Mouse (Mus musculus) retina, adult 2 months (tissue): Measurements from ENCODE around the gene Efcab2.

Experiments used
- DNase-seq: peaks from one replicate; pipeline ENCODE4 v3.0.0-alpha.2; 2012; ENCODE audit warnings: low read depth, low spot score

The Efcab2 gene

DNA sequence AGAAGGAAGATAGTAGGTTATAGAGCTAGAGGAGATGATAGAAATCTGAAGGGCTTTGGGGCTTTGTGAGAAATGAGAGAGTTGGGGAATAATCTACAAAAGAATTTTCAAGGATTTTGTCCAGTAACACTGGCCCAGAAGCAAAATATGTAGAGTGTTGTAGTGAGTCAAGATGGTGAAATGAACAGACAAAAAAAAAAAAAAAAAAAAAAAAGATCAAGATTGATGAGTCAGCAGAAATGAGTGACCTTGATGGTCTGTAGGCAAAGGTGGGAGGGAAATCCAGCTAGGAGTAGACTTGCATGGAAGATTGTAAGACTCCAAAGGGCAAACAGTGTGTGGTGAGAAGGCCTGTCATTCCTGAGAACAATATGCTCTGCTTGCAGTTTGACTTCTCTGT, 78.0 kb downstream of the Efcab2 start:
- no peak for DNase-seq

DNA sequence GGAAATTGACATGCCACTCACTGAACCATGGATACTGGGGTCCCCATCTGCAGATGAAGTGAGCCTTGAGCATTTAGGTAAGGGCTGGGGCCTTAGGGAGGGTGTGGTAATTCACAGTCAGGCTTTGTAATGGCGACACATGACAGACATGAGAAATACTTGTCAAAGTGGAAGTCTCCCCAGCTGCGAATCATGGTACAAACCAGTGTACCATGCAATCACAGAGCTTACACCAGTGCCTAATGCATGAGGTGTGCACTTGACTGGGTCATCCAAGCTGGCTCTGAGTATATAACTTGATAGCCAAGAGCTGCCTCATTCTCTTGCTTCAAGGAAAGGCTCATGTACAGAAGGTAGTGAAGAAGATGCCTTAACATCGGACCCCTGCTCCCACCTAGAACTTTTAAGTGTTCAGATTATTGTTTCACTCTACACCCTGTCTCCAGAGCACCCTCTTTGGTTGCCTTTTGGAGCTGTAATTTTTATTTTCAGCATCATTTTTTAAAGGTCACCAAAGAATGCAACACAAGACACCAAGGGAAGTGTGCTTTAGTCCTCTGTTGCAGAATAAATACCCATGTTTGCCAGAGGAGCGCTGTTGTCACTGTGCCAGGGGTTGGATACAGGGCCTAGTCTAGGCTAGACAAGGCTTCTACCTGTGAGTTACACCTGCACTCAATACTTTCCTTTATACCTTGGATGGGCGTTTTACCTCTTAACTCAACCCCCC, 79.4 kb downstream of the Efcab2 start:
- DNase-seq: no peak

DNA sequence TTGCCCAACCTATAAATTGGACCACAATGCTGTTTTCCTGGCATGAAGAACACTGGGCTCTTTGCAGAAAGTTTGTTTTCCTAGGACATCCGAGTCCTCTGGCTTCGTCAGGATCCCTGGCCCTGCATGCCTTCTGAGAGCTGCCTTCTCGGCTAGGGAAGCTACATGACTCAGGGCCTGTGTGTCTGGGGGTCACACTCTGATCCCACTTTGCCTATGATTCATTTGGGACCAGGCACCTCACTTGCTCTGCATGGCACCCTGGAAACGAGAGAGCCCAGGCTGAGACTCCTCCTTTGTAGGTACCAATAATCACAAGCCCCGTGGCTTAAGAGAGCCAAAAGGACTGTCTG, 80.0 kb downstream of the Efcab2 start:
- DNase-seq: no peak

DNA sequence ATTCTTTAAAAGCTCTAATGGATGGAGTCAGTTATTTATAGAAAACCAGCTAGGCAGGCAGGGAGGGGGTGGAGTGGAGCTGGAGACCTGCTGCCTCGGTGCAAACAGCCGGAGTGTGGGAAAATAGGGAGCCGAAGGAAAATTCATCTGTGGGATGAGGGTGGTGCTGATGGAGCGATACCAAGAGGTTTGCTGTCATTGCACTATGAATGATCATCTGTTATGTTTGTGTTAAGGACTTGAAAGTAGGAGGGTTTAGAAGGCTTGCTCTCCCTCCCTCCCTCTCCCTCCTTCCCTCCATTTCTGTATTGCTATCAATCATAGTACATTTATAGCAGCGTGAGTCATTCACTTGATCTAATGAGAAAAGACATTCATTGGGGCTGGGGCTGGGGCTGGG, 80.9 kb downstream of the Efcab2 start:
- DNase-seq: no peak

DNA sequence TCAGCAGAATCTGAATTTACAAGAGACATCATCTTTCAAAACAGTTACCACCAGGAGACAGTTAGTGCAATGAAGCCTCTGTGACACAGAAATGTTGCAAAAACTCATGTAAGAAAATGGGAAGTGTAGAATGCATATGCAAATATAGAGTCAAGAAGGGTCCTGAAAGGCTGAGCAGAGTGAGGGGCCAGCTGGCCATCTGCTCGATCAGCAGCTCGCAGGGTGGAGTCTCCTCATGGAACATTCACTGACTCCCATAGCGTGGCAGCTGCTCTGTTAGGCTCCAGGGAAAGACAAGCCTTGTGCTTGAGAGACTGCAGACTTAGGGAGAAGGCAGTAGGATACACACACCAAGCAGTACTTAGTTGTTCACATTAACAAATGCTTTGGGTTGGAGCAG, 83.2 kb downstream of the Efcab2 start:
- DNase-seq: no peak

DNA sequence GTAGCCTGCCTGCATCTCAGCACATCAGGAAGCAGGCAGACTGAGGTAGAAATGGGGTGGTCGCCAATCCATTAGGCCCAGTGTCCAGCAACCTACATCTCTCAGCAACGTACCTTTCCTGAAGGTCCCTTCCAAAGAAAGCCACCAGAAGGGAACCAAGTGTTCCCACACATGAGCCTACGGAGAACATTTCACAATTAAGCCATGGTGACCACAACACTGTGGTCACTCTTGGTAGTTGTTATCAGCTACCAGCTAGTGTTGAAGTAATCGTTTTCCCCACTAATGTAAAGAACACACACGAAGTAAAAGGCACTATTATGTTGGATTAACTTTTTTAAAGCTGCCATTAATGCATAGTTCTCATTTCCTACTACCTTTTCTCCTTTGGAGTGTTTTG, 85.8 kb downstream of the Efcab2 start:
- no peak for DNase-seq

DNA sequence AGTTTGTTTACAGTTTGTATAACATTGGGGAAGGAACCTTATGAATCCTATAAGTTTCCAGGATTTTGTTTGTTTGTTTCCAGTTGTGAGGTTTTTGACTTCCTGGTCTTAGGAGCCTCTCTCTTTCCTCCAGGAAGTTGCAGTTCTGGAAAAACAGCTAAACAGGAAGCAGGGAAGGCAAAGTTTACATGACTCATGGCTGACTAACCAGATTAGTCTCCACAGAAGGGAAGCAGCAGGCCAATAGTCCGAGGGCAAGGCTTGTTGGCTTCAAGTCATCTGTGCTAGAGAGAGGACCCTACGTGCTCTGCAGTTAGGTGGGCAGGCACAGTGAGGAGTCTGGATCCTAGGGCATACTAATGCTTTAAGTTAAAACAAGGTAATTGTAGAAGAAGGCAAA, 86.6 kb downstream of the Efcab2 start:
- DNase-seq: no peak

DNA sequence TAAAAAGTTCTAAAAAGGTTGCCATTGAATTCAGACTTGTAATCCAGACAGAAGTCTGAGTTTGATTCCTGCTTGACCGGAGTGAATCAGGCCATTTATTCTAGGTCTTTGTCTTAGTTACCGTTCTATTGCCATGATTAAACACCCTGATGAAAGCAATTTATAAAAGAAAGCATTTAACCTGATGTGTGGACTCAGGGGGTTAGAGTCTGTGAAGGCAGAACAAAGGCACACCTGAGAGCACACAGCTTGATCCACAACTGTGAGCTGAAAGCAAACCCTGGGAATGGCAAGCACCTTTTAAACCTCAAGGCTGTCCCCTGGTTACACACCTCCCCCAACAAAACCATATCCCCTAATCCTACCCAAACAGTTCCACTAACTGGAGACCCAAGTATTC, 90.3 kb downstream of the Efcab2 start:
- DNase-seq: no peak

DNA sequence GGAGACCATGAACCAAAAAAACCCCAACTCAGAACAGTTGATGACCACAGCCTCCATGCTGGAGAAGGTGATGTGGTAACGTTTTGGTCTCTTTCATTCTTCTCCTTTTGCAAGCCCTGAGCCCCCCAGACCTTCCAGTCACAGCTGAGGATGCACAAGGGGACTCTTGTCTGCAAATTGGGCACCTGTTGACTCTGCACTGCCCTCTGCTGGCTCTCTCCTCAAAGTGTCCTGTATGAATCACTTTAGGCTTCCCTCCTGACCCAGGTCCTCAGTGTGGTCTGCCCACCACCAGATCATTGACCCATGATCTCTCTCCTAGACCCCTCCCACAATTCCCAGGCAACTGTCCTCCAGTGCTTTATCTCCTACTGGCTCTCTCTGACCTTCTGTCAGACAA, 91.0 kb downstream of the Efcab2 start:
- DNase-seq: no peak

DNA sequence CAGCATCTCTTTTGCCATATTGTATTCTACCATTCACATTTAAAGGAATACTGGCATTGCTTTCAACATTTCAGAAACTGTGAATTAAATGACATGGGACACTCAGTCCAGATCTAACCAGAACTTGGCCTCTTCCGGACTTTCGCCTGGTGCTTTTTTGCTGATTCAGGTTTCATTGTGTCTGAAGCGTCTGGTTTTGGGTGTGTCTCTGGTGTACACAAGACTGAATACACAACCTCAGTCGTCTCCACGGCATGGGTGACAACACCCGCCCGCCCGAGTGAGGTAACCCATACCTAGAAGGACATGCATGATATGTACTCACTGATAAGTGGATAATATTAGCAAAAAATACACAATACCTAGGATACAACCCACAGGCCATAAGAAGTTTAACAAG, 101.1 kb downstream of the Efcab2 start:
- no peak for DNase-seq

DNA sequence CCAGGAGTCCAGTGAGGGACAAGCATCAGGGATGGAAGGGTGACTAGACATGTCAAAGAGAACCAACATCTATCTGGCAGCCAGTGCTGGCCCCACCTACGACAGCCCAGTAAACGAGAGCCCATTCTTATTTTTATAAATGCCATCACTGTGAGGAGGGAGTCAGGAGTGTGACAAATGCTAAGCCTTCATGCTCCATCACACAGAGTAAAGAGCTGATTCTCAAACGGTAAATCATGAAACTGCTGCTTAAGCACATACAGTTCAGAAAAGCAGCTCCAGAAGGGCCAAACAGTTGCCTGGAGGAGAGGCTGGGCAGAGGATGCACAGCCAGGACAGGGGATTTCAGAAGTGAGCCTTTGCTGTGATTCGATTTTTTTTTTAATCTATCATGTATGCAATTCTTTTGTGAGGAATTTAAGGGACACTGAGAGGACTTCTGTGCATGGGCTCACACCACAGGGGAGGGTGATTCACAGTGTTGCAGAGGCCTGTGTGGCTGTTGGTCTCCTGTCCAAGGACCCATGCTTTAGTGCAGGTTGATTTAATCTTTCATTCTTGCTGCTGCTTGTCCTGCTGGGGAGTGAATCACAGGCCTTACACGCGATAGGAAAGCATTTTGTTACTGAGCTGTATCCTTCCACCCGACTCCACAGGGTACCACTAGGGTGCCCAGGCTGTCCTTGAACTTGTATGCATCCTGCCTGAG, 106.6 kb downstream of the Efcab2 start:
- DNase-seq: no peak

DNA sequence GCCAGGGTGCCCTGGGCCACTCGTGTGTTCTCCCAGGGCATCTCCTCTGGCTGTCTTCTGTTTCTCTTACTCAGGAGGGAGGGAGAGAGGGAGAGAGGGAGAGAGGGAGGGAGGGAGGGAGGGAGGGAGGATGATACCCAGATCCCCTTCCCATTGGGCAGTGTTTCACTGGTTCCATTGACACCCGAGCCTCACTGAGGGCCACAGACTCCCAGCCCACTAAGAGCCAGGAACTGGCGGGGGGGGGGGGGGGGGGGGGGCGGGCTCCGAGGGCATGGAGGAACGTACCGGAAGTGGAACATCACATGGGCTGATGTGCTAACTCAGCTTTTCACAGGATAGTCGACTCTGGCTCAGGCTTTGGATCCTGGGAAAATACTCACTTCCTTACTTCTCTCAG, 108.1 kb downstream of the Efcab2 start:
- DNase-seq: no peak

DNA sequence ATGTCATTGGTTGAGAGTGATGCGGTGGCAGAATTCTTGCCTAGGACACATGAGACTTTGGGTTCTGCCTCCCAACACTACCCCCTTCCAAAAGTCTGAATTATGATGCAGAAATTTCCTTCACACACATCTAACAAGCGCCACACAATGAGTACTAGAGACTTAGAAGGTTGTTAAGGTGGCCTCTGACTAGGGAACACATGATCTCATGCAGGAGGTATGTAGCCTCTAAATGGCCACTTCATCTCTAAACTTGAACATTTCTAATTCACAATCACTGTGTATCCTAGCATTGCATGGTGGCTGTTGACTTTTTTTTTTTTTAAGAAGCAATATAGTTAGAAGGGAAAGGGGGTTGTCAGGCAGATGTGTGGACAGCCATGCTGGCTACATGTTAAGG, 110.0 kb downstream of the Efcab2 start:
- DNase-seq: no peak

DNA sequence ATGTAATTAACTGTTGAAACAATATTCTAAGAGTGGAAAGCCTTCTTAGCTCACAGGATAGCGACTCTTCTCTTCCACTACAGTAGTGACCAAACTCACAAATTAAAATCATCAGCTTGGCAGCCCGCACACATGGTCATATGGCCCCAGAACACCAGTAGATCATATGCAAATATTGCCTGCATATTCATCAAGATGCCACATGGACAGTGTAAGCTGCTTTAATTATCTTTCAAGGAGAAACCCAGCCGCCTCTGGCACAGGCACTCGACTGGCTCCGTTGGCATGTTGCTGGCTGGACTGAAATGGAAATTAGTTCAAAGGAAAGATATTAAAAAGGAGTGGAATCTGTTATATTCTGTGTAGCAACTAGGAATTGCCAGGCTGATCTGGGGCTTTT, 116.5 kb downstream of the Efcab2 start:
- no peak for DNase-seq

DNA sequence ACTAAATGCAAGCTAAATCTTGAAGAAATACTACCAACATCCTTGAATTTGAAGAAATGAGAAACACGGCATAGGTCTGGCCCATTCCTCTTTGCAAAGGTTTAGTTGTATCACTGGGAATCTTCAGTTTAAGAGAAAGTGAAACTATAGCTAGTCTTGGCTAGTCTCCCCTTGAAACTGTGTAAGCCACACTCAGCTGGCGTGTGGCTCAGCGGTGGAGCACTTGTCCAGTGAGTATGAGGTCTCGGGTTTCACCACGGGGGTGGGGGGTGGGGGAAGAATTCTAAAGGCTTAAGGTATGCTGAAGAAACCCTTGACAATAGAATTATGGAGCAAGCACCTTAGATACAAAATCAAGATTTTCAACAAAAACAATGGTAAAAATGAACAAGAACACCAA, 117.3 kb downstream of the Efcab2 start:
- DNase-seq: no peak

DNA sequence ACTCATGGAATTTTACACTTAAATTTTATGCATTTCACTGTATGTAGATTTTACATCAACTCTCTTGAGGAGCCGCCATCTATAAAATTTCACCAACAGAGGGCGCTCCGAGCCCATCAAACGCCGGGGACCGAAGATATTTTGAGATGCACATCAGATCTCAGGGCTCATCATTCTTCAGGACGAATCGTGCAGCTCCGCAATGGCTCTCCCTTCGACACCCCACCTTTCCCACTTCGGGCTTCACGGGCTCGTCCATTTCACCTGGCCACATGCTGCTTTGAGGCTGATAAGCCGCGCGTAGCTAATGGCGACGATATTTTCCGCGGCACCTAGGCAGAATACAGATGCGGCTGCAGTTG, 121.3 kb downstream of the Efcab2 start:
- peak; percentile 53 for DNase-seq

DNA sequence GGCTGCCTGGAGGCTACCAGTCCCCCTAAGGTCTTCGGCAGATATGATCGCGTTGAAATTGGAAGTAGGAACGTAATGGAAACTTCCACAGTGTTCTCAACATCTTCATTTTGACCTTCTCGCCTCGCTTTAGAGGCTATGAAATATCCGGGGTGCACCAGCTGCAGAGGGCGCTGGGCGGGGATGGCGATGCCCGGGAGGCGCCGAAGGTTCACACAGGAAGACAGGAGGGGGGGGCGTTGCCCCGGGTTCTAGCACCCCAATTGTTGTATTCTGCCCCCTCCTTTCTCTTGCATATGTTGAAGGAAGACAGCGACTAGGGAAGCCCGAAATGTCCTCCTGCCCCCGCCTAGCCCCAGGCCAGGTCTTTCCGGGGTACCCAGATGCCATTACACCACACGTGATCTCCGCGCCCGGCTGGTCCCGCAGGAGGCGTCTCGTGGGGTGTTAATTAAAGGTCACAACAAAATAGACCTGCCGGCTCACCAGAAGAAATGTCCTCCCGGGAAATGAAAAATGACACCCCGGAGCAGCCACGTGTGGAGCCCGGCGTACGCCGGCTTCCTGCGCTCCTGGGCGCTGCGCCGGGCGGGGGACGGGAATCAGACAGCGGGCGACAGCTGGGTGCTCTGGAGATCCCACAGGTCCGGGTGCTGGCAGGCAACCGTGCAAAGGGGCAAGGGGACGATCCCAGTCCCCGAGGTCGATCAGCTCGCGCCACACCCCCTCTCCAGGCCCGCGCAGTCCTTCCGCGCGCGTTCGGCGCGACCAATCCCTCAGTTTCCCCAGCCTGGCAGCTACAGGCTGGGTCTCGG, 121.9 kb downstream of the Efcab2 start:
- no peak for DNase-seq

DNA sequence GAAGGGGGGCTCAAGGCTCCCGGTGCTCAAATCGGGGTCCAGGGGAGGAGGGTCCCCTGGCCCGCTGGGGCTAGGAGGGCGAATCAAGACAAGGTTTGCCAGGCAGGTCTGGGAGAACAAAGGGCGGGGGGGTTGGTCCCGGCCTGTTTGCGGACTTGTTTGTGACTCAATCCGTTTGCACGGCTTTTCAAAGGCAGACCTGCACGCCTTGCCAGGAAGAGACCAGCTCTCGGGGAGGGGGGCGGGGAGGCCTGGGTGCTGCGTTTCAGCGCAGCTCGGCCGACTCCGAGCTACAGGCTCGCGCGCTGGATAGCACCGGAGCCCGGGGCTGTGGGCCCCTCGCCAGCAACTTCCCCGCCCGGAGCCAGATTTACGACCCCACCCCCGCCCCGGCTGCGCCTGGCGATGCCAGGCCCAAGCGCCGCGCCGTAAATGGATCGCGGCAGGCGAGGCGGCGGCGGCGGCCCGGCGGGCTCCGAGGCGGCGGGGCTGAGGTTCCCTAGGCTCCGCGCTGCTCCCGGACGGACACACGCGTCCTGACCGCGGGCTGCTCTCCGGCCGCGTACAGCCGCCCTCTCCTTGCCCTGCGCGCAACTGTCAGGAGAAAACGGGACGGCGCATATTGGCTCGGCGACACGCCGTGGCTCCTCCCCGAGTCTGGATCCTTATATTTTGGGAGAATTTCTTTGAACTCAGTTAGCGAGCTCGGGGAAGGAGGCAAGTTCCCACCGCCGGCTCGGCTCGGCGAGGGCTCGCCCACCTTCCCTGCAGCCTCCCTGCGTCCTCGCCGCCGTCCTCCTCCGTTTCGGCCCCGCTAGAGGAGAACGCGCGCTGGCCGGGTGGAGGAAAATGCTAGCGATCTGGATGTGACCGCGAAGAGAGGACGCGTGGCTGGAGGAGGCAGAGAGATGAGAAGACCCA, 122.8 kb downstream of the Efcab2 start, which contains the start of gene Kif26b:
Kif26b (plus strand) TSS at position 695 of the 921 bp plus-strand sequence.
- DNase-seq: no peak

DNA sequence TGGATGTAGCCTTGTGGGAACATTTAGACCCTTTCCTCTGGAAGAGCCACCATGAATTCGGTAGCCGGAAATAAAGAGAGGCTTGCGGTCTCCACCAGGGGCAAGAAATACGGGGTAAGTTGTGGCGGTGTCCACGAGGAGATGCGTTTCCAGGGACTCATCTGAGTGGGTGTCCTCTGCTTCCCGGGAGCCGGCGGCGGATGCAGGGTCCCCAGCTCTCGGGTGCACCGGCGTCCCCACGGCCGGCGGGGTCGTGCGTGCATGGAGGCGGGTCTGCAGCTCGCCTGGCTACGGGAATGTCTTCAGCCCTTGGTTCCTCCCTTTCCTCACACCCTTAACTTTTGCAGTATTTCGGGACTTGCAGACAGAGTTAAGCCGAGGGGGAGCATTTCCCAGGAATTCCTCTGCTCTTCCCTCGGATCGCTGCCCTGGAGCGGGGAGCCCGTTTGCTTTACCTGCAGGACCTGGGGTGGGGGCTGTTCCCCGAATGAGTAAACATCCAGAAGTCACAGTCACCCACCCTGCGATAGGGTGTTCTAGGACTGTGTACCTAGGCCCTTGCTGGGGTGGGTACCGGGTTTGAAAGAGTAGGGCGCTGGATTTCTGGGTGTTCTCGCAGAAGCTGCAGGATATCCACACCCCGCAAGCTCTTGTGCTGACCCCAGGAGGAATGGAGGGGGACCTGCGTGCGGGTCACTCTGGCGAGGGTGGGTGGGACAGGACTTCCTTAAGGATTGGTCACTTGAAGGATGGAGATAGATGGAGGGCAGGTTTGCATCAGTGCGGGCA, 123.8 kb downstream of the Efcab2 start:
- no peak for DNase-seq

DNA sequence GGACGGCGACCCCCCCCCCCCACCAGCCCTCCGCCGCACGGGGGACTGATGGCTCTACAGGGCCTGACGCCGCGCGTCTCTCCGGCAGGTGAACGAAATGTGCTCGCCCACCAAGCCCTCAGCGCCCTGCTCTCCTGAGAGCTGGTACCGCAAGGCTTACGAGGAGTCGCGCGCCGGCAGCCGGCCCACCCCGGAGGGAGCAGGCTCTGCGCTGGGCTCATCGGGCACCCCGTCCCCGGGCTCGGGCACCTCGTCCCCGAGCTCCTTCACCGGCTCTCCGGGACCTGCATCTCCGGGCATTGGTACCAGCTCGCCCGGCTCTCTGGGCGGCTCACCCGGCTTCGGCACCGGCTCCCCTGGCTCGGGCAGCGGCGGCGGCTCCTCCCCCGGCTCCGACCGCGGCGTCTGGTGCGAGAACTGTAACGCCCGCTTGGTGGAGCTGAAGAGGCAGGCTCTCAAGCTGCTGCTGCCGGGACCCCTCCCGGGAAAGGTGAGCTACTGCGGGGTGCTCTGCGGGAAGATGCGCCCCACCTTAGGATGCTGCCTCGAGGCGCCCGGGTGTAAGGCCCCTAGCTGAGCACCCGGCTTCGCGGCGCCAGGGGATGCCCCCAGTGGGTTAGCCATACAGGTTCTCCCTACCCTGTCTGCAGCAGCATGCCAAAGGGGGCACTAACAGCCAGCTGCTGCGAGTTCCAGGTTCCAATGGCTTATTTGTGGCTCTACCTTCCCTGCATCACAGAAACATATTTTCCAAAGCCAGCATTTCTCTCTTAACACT, 124.6 kb downstream of the Efcab2 start:
- peak; percentile 20 for DNase-seq
